Mouse (Mus musculus) embryonic facial prominence, embryonic 13.5 days (tissue): ENCODE results near the gene Anapc13. TPM values are rescaled to one million over a fixed set of nuclear protein-coding genes. Genes with fewer than 3 reads are reported as not detected.

Experiments used
- ATAC-seq: fragments of 200-750 bp; cut with Nextera tagmentation; 2 replicates; pipeline ENCODE4 v1.8.0; 2017; ENCODE audit warnings: low read depth; ENCODE audit not compliant: insufficient number of reproducible peaks, insufficient read depth, low FRiP score, low TSS enrichment
- H3K27ac ChIP-seq: fragments of 300-500 bp; sonication (generic); 2 replicates; pipeline ENCODE4 v1.5.1; 2015; ENCODE audit warnings: moderate library complexity, mild to moderate bottlenecking, inconsistent platforms
- H3K27me3 ChIP-seq: fragments of 300-500 bp; sonication (generic); 2 replicates; pipeline ENCODE4 v1.6.1; 2015; ENCODE audit warnings: mild to moderate bottlenecking, inconsistent platforms
- H3K36me3 ChIP-seq: fragments of 300-500 bp; sonication (generic); 2 replicates; pipeline ENCODE4 v1.6.1; 2015; ENCODE audit warnings: mild to moderate bottlenecking, inconsistent platforms
- H3K4me1 ChIP-seq: fragments of 300-500 bp; sonication (generic); 2 replicates; pipeline ENCODE4 v1.6.1; 2015; ENCODE audit warnings: inconsistent platforms
- H3K4me2 ChIP-seq: fragments of 300-500 bp; sonication (generic); 2 replicates; pipeline ENCODE4 v1.6.1; 2015; ENCODE audit warnings: moderate library complexity, mild to moderate bottlenecking, inconsistent platforms
- H3K4me3 ChIP-seq: fragments of 300-500 bp; sonication (generic); 2 replicates; pipeline ENCODE4 v1.5.1; 2015; ENCODE audit warnings: mild to moderate bottlenecking, inconsistent platforms
- H3K9ac ChIP-seq: fragments of 300-500 bp; sonication (generic); 2 replicates; pipeline ENCODE4 v1.6.1; 2015; ENCODE audit warnings: mild to moderate bottlenecking, inconsistent platforms
- H3K9me3 ChIP-seq: fragments of 300-500 bp; sonication (generic); 2 replicates; pipeline ENCODE4 v1.6.1; 2016; ENCODE audit warnings: inconsistent platforms
- WGBS: fragments of 180-500 bp; shearing (Covaris S2); methylation state at CpG from one replicate; pipeline ENCODE4 v1.1.7; 2015; ENCODE audit warnings: mixed read lengths; 5-methylcytosine and 5-hydroxymethylcytosine counted together
- polyA plus RNA-seq: library from polyadenylated mRNA; unstranded; fragments of >200 nt; fragmentation: Nextera tagmentation; extraction: Ambion mirVana; gene quantifications from 2 replicates; pipeline ENCODE4 v1.2.1, GENCODE M21; 2015

Gene Anapc13
- polyA plus RNA-seq, 1 experiment from 2014 or later, result 195 TPM

- Histone ChIP-seq H3K4me2 (no peak overlapping the region), H3K36me3 (no peaks in the 10 kb centered on the region), H3K4me1 (peaks cover 71% of the 10 kb centered on the region), H3K27me3 (no peaks in the 10 kb centered on the region), H3K9me3 (no peaks in the 10 kb centered on the region), H3K27ac (no peak overlapping the region), H3K4me3 (no peak overlapping the region), H3K9ac (no peak overlapping the region)
- WGBS, result 86% methylated on average over 6 of the region's 6 CpGs
- ATAC-seq, result no peak
Measured at GRCm38 (mm10) chr9:102647010-102647409, 20.9 kb downstream of the Anapc13 start.

- WGBS, result 45% methylated on average over 17 of the region's 17 CpGs
- ATAC-seq, result no peak
Measured at GRCm38 (mm10) chr9:102649917-102650527, 23.9 kb downstream of the Anapc13 start.

GRCm38 (mm10) chr9:102650637-102651036 is 24.5 kb downstream of the Anapc13 start:
- Histone ChIP-seq H3K4me1 (peaks cover 40% of the 10 kb centered on the region), H3K9ac (no peak overlapping the region), H3K4me2 (peak overlapping the region; percentile 18; the same call in 1 of the 2 replicates), H3K36me3 (no peaks in the 10 kb centered on the region), H3K4me3 (no peak overlapping the region), H3K27me3 (no peaks in the 10 kb centered on the region), H3K9me3 (no peaks in the 10 kb centered on the region), H3K27ac (peak overlapping the region; percentile 44; the same call in 1 of the 2 replicates)
- ATAC-seq, result no peak
- WGBS, result 29% methylated on average over 7 of the region's 7 CpGs

More at GRCm38 (mm10) chr9:102649917-102650527, 23.9 kb downstream of the Anapc13 start:
- H3K4me3 ChIP-seq, result no peak overlapping the region
- H3K4me2 ChIP-seq, result no peak overlapping the region
- H3K4me1 ChIP-seq, result peaks cover 46% of the 10 kb centered on the region
- H3K27ac ChIP-seq, result peak overlapping the region; percentile 44
- H3K36me3 ChIP-seq, result no peaks in the 10 kb centered on the region
- no peaks in the 10 kb centered on the region for H3K9me3 ChIP-seq
- no peaks in the 10 kb centered on the region for H3K27me3 ChIP-seq
- no peak overlapping the region for H3K9ac ChIP-seq

GRCm38 (mm10) chr9:102651199-102651720 is 25.2 kb downstream of the Anapc13 start:
- whole genome bisulfite sequencing, result 58% methylated on average over 6 of the region's 6 CpGs
- Histone ChIP-seq H3K27ac (no peak overlapping the region), H3K9me3 (no peaks in the 10 kb centered on the region), H3K9ac (no peak overlapping the region), H3K4me2 (no peak overlapping the region), H3K4me3 (no peak overlapping the region), H3K4me1 (peaks cover 34% of the 10 kb centered on the region), H3K36me3 (no peaks in the 10 kb centered on the region), H3K27me3 (no peaks in the 10 kb centered on the region)
- ATAC-seq, result no peak

- no peaks in the 10 kb centered on the region for H3K27me3 ChIP-seq
- H3K4me2 ChIP-seq, result no peak overlapping the region
- H3K9me3 ChIP-seq, result no peaks in the 10 kb centered on the region
- H3K27ac ChIP-seq, result no peak overlapping the region
- no peaks in the 10 kb centered on the region for H3K36me3 ChIP-seq
- ATAC-seq, result no peak
- H3K9ac ChIP-seq, result no peak overlapping the region
- H3K4me1 ChIP-seq, result peaks cover 23% of the 10 kb centered on the region
- WGBS, result 37% methylated on average over 8 of the region's 8 CpGs
- H3K4me3 ChIP-seq, result no peak overlapping the region
Measured at GRCm38 (mm10) chr9:102656355-102657095, 30.4 kb downstream of the Anapc13 start.

GRCm38 (mm10) chr9:102668115-102668514 is 42.0 kb downstream of the Anapc13 start:
- Histone ChIP-seq H3K4me3 (no peak overlapping the region), H3K27ac (peak overlapping the region; percentile 16), H3K36me3 (no peaks in the 10 kb centered on the region), H3K4me1 (peaks cover 12% of the 10 kb centered on the region; the same call in 1 of the 2 replicates), H3K9ac (no peak overlapping the region), H3K9me3 (no peaks in the 10 kb centered on the region), H3K27me3 (no peaks in the 10 kb centered on the region), H3K4me2 (no peak overlapping the region)
- no peak for ATAC-seq
- 22% methylated on average over 6 of the region's 6 CpGs for WGBS

- Histone ChIP-seq H3K27me3 (no peaks in the 10 kb centered on the region), H3K9me3 (no peaks in the 10 kb centered on the region), H3K4me1 (peaks cover 16% of the 10 kb centered on the region; the same call in 1 of the 2 replicates), H3K4me2 (no peak overlapping the region), H3K27ac (no peak overlapping the region), H3K4me3 (no peak overlapping the region), H3K36me3 (no peaks in the 10 kb centered on the region), H3K9ac (no peak overlapping the region)
- WGBS, result 86% methylated on average over 12 of the region's 12 CpGs
- no peak for ATAC-seq
Measured at GRCm38 (mm10) chr9:102668906-102669305, 42.8 kb downstream of the Anapc13 start.

- Histone ChIP-seq H3K4me2 (no peak overlapping the region), H3K4me3 (no peak overlapping the region), H3K36me3 (no peaks in the 10 kb centered on the region), H3K4me1 (peaks cover 8% of the 10 kb centered on the region; the same call in 1 of the 2 replicates), H3K9me3 (no peaks in the 10 kb centered on the region), H3K27me3 (no peaks in the 10 kb centered on the region), H3K9ac (no peak overlapping the region), H3K27ac (peak overlapping the region; percentile 7; the same call in 1 of the 2 replicates)
- no peak for ATAC-seq
- WGBS, result 63% methylated on average over 7 of the region's 7 CpGs
Measured at GRCm38 (mm10) chr9:102673381-102673780, 47.3 kb downstream of the Anapc13 start.

- H3K4me2 ChIP-seq, result no peak overlapping the region
Measured at GRCm38 (mm10) chr9:102675922-102676321, 49.8 kb downstream of the Anapc13 start.

GRCm38 (mm10) chr9:102681470-102681869 is 55.4 kb downstream of the Anapc13 start:
- peaks cover 9% of the 10 kb centered on the region for H3K4me1 ChIP-seq
- H3K27ac ChIP-seq, result peak overlapping the region; percentile 12
- H3K4me3 ChIP-seq, result no peak overlapping the region
- H3K9ac ChIP-seq, result no peak overlapping the region
- no peaks in the 10 kb centered on the region for H3K36me3 ChIP-seq
- no peak overlapping the region for H3K4me2 ChIP-seq
- no peak for ATAC-seq
- H3K27me3 ChIP-seq, result no peaks in the 10 kb centered on the region
- no peaks in the 10 kb centered on the region for H3K9me3 ChIP-seq
- 28% methylated on average over 7 of the region's 7 CpGs for WGBS

More at GRCm38 (mm10) chr9:102675922-102676321, 49.8 kb downstream of the Anapc13 start:
- 82% methylated on average over 5 of the region's 5 CpGs for WGBS
- Histone ChIP-seq H3K27me3 (no peaks in the 10 kb centered on the region), H3K4me3 (no peak overlapping the region), H3K36me3 (no peaks in the 10 kb centered on the region), H3K4me1 (peaks cover 6% of the 10 kb centered on the region; the same call in 1 of the 2 replicates), H3K9me3 (no peaks in the 10 kb centered on the region), H3K9ac (no peak overlapping the region), H3K27ac (no peak overlapping the region)
- ATAC-seq, result no peak
